Mouse (Mus musculus) brain, embryonic 18.5 days (tissue): ENCODE data around the gene Srgap1.

Experiments used
- DNase-seq: peaks from one replicate; pipeline ENCODE4 v3.0.0-alpha.2; 2012; ENCODE audit warnings: low read depth, low spot score

Gene Srgap1

GRCm38 (mm10) chr10:122017063-122017462 is 30.1 kb downstream of the Srgap1 start:
- DNase-seq = no peak

- DNase-seq = no peak
Observed at GRCm38 (mm10) chr10:122016631-122017030, 30.5 kb downstream of the Srgap1 start.

- DNase-seq = no peak
Observed at GRCm38 (mm10) chr10:122012321-122012720, 34.8 kb downstream of the Srgap1 start.

GRCm38 (mm10) chr10:122008731-122009391 is 38.3 kb downstream of the Srgap1 start:
- DNase-seq = no peak

- no peak for DNase-seq
Observed at GRCm38 (mm10) chr10:122008370-122008730, 38.8 kb downstream of the Srgap1 start.

- DNase-seq = no peak
Observed at GRCm38 (mm10) chr10:122006606-122007005, 40.5 kb downstream of the Srgap1 start.

- DNase-seq = no peak
Observed at GRCm38 (mm10) chr10:122006151-122006550, 41.0 kb downstream of the Srgap1 start.

- DNase-seq = no peak
Observed at GRCm38 (mm10) chr10:122005560-122005959, 41.6 kb downstream of the Srgap1 start.

GRCm38 (mm10) chr10:122002930-122003329 is 44.2 kb downstream of the Srgap1 start:
- DNase-seq = no peak

GRCm38 (mm10) chr10:121998806-121999205 is 48.3 kb downstream of the Srgap1 start:
- DNase-seq = no peak

GRCm38 (mm10) chr10:121996500-121996899 is 50.6 kb downstream of the Srgap1 start:
- DNase-seq = no peak

GRCm38 (mm10) chr10:121995448-121995847 is 51.7 kb downstream of the Srgap1 start:
- DNase-seq = no peak

- no peak for DNase-seq
Observed at GRCm38 (mm10) chr10:121994660-121995059, 52.5 kb downstream of the Srgap1 start.

GRCm38 (mm10) chr10:121992609-121993008 is 54.5 kb downstream of the Srgap1 start:
- no peak for DNase-seq

- no peak for DNase-seq
Observed at GRCm38 (mm10) chr10:121986997-121987396, 60.1 kb downstream of the Srgap1 start.

GRCm38 (mm10) chr10:121984887-121985286 is 62.2 kb downstream of the Srgap1 start:
- DNase-seq = no peak

GRCm38 (mm10) chr10:121983993-121984610 is 63.0 kb downstream of the Srgap1 start:
- no peak for DNase-seq

GRCm38 (mm10) chr10:121975330-121975729 is 71.8 kb downstream of the Srgap1 start:
- no peak for DNase-seq

GRCm38 (mm10) chr10:121974591-121974990 is 72.5 kb downstream of the Srgap1 start:
- DNase-seq = no peak

- no peak for DNase-seq
Observed at GRCm38 (mm10) chr10:121973281-121973680, 73.8 kb downstream of the Srgap1 start.

- DNase-seq = no peak
Observed at GRCm38 (mm10) chr10:121972249-121972892, 74.7 kb downstream of the Srgap1 start.

- DNase-seq = no peak
Observed at GRCm38 (mm10) chr10:121971658-121972057, 75.5 kb downstream of the Srgap1 start.

- no peak for DNase-seq
Observed at GRCm38 (mm10) chr10:121970912-121971311, 76.2 kb downstream of the Srgap1 start.
